35 mouse cellular contexts compared by ENCODE assay signal in genomic region chr15:84405759-84406158, GRCm38 (mm10). TPM values are rescaled to one million over a fixed set of nuclear protein-coding genes. Genes with fewer than 3 reads are reported as not detected.
"Had no signal": no experiment of that assay in that cellular context is flagged by ENCODE, and none has a peak within 500 bp of the region (broad histone marks: within the 10 kb centered on the region; RNA-seq: fewer than 3 reads in every experiment).

No protein-coding gene starts in this region.

- DNase-seq: left cerebral cortex, postnatal 4 days; liver; liver, embryonic 13.5 days; liver, postnatal 0 days; lung, adult 18-20 months; lung, adult 2 months; lung, embryonic 14.5 days; lung, postnatal 10 days; lung, postnatal 14 days; lung, postnatal 36 days; lung, postnatal 4 days; midbrain, embryonic 14.5 days had no signal

- H3K9me3 ChIP-seq: limb, embryonic 10.5 days; limb, embryonic 12.5 days; limb, embryonic 13.5 days; limb, embryonic 15.5 days; liver, embryonic 12.5 days; liver, embryonic 13.5 days; liver, embryonic 15.5 days; lung, embryonic 15.5 days; megakaryocyte, embryonic 14.5 days; midbrain, embryonic 12.5 days; midbrain, embryonic 13.5 days; midbrain, embryonic 15.5 days; neural tube, embryonic 12.5 days had no signal

- H3K4me2 ChIP-seq: limb, embryonic 12.5 days; limb, embryonic 13.5 days; limb, embryonic 15.5 days; liver, embryonic 11.5 days; liver, embryonic 12.5 days; liver, embryonic 13.5 days; liver, embryonic 15.5 days; lung, embryonic 14.5 days; lung, embryonic 15.5 days; midbrain, embryonic 11.5 days; midbrain, embryonic 12.5 days; midbrain, embryonic 13.5 days; midbrain, embryonic 15.5 days; neural tube, embryonic 12.5 days had no signal

- H3K4me1 ChIP-seq: liver, embryonic 12.5 days; liver, embryonic 13.5 days; liver, embryonic 15.5 days had no signal

- H3K4me3 ChIP-seq: left cerebral cortex, adult 2 months; limb, embryonic 10.5 days; limb, embryonic 12.5 days; limb, embryonic 13.5 days; limb, embryonic 15.5 days; liver, embryonic 12.5 days; liver, embryonic 13.5 days; liver, embryonic 15.5 days; lung, embryonic 15.5 days; megakaryocyte, embryonic 14.5 days; midbrain, embryonic 12.5 days; midbrain, embryonic 13.5 days; midbrain, embryonic 15.5 days; neural tube, embryonic 12.5 days had no signal

- H3K9ac ChIP-seq: limb, embryonic 12.5 days; limb, embryonic 13.5 days; limb, embryonic 15.5 days; liver, embryonic 12.5 days; liver, embryonic 13.5 days; liver, embryonic 14.5 days; liver, embryonic 15.5 days; liver, postnatal 0 days; lung, embryonic 14.5 days; lung, embryonic 15.5 days; midbrain, embryonic 12.5 days; midbrain, embryonic 13.5 days; midbrain, embryonic 15.5 days; neural tube, embryonic 12.5 days had no signal

- H3K27ac ChIP-seq: left cerebral cortex, adult 2 months; limb, embryonic 10.5 days; limb, embryonic 12.5 days; limb, embryonic 13.5 days; limb, embryonic 15.5 days; liver, embryonic 12.5 days; liver, embryonic 13.5 days; liver, embryonic 14.5 days; liver, embryonic 15.5 days; lung, embryonic 15.5 days; macrophage; midbrain, embryonic 12.5 days; midbrain, embryonic 13.5 days; midbrain, embryonic 15.5 days; neural tube, embryonic 12.5 days had no signal

- H3K36me3 ChIP-seq: limb, embryonic 10.5 days; limb, embryonic 12.5 days; limb, embryonic 13.5 days; limb, embryonic 15.5 days; liver, embryonic 12.5 days; liver, embryonic 13.5 days; liver, embryonic 15.5 days; lung, embryonic 15.5 days; midbrain, embryonic 12.5 days; midbrain, embryonic 15.5 days; neural tube, embryonic 12.5 days had no signal

- H3K27me3 ChIP-seq: liver, embryonic 15.5 days; lung, embryonic 15.5 days; midbrain, embryonic 15.5 days; neural tube, embryonic 12.5 days had no signal

- ATAC-seq: liver, embryonic 12.5 days; liver, postnatal 0 days; lung, postnatal 0 days; midbrain, embryonic 13.5 days; midbrain, embryonic 15.5 days; midbrain, embryonic 16.5 days had no signal

RNA-seq across cellular contexts. Expression of gene Shisal1, which starts 41.1 kb away (rescaled TPM):
- total RNA-seq: megakaryocyte progenitor cell, adult 5-6 weeks; megakaryocyte, adult 5-6 weeks; megakaryocyte-erythroid progenitor cell, adult 5-6 weeks; monocyte, adult 5-6 weeks had no signal
- polyA plus RNA-seq: macrophage had no signal
